Mouse (Mus musculus) kidney, embryonic 15.5 days (tissue): ENCODE results near the gene Dirc2. TPM values are rescaled to one million over a fixed set of nuclear protein-coding genes. Genes with fewer than 3 reads are reported as not detected.

Experiments
- ATAC-seq: fragments of 200-750 bp; cut with Nextera tagmentation; replicated peaks from 2 replicates; pipeline ENCODE4 v1.8.0; 2017; ENCODE audit warnings: moderate TSS enrichment; ENCODE audit not compliant: low FRiP score
- H3K27ac ChIP-seq: fragments of 300-500 bp; sonication (generic); 2 replicates; pipeline ENCODE4 v1.5.1; 2015; ENCODE audit warnings: mild to moderate bottlenecking, inconsistent platforms
- H3K27me3 ChIP-seq: fragments of 300-500 bp; sonication (generic); 2 replicates; pipeline ENCODE4 v1.6.1; 2015; ENCODE audit warnings: inconsistent platforms
- H3K36me3 ChIP-seq: fragments of 300-500 bp; sonication (generic); 2 replicates; pipeline ENCODE4 v1.6.1; 2015; ENCODE audit warnings: inconsistent platforms
- H3K4me1 ChIP-seq: fragments of 300-500 bp; sonication (generic); 2 replicates; pipeline ENCODE4 v1.6.1; 2015; ENCODE audit warnings: inconsistent platforms
- H3K4me2 ChIP-seq: fragments of 300-500 bp; sonication (generic); 2 replicates; pipeline ENCODE4 v1.6.1; 2015; ENCODE audit warnings: moderate library complexity, mild to moderate bottlenecking, inconsistent platforms
- H3K4me3 ChIP-seq: fragments of 300-500 bp; sonication (generic); replicated peaks from 2 replicates; pipeline ENCODE4 v1.5.1; 2015; ENCODE audit warnings: mild to moderate bottlenecking, inconsistent platforms
- H3K9ac ChIP-seq: fragments of 300-500 bp; sonication (generic); 2 replicates; pipeline ENCODE4 v1.6.1; 2015; ENCODE audit warnings: mild to moderate bottlenecking, inconsistent platforms
- H3K9me3 ChIP-seq: fragments of 300-500 bp; sonication (generic); replicated peaks from 2 replicates; pipeline ENCODE4 v1.6.1; 2016; ENCODE audit warnings: inconsistent platforms
- WGBS: fragments of 180-500 bp; shearing (Covaris S2); methylation state at CpG from one replicate; pipeline ENCODE4 v1.1.7; 2015; ENCODE audit warnings: mixed read lengths; 5-methylcytosine and 5-hydroxymethylcytosine counted together
- polyA plus RNA-seq: library from polyadenylated mRNA; unstranded; fragments of >200 nt; fragmentation: Nextera tagmentation; extraction: Ambion mirVana; gene quantifications from 2 replicates; pipeline ENCODE4 v1.2.1, GENCODE M21; 2015

The Dirc2 gene
- polyA plus RNA-seq, 1 experiment from 2014 or later, result 12.5 TPM

DNA sequence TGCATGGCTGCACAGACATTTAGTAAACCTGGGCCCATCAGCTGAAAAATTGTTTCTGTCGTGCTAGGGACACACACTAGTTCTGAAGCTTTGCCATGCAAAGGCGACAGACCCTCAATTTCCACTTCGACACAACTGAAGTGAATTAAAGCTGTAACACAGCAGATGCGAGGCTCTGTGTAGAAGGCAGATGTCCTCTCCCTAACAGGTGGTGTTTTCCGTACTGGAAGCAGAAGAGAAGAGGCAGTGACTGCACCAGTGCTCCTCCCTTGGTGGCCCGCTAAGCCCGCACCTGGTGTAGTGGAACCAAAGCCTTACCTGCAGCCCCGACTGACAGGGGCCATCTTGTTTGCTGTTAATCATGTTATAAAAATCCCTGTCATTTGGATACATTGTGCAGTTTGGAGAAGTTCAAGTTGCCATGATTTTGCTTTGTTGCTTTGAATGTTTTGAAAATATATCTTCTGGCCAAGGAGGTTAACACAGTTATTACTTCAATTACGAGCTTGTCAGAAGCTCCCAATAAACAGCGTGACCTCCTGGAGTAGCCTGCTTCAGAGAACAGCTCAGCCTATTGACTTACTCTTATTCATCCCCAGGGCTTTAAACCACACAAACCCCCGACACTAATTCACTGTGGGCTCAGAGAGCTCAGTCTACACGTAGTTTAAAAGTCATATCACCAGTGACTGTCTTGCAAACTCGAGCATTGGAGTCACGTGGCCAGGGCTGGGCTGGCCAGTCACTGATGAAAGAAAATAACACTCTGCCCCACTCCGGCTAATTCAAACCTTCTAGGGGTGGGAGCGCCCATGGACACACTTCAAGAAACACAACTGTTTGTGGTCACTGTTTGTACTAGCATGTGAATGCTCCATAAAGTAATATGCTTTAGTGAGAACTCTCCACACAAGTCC, 65.1 kb downstream of the Dirc2 start:
- H3K4me1 ChIP-seq, result peaks cover 9% of the 10 kb centered on the region; the same call in 1 of the 2 replicates
- no peak overlapping the region for H3K4me2 ChIP-seq
- WGBS, result 38% methylated on average over 16 of the region's 16 CpGs
- peaks cover 31% of the 10 kb centered on the region for H3K27me3 ChIP-seq
- H3K27ac ChIP-seq, result no peak overlapping the region
- no peak overlapping the region for H3K4me3 ChIP-seq
- ATAC-seq, result peak; percentile 62
- no peaks in the 10 kb centered on the region for H3K9me3 ChIP-seq
- no peaks in the 10 kb centered on the region for H3K36me3 ChIP-seq
- no peak overlapping the region for H3K9ac ChIP-seq

DNA sequence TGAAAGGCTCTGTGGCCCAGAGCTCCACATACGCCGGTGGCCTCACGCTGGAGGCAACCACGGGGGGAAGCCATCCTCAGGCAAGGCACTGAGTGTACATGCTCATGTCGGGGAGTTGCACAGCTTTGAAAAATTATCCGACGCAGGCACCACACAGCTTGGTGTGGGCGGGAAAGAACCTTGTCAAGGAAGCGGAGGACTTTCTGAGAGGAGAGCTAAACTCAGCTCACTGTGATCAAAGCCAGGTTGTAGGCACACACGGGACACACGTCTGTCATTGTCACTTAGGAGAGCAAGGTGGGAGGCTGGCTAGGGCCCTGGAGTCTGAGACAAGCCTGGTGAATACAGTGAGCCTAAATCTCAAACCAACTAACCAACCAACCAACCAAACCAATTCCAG, 67.3 kb downstream of the Dirc2 start:
- Histone ChIP-seq H3K9me3 (no peaks in the 10 kb centered on the region), H3K27ac (no peak overlapping the region), H3K36me3 (peaks cover 9% of the 10 kb centered on the region), H3K4me3 (no peak overlapping the region), H3K9ac (no peak overlapping the region), H3K4me2 (no peak overlapping the region), H3K4me1 (peaks cover 9% of the 10 kb centered on the region; the same call in 1 of the 2 replicates), H3K27me3 (peaks cover 27% of the 10 kb centered on the region)
- 54% methylated on average over 11 of the region's 11 CpGs for WGBS
- ATAC-seq, result no peak

DNA sequence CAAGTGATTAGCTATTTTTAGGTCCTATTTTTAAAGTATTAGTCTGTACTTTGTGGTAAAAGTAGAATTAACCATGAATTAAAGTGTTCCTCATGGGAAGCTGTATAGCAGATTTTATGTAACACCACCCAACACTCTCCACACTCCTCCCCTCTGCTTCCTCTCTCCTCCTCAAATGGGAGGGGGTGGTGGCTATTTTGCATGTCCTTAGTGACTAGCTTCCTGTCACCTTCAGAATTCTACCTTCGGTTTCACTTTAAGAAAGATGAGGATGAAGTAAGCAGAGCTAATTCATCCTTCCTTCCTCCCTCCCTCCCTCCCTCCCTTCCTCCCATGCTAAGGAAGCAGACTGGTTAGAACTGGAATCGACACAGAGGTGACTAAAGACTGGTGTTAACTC, 73.1 kb downstream of the Dirc2 start:
- no peaks in the 10 kb centered on the region for H3K9me3 ChIP-seq
- ATAC-seq, result no peak
- 73% methylated on average over 2 of the region's 2 CpGs for WGBS
- H3K36me3 ChIP-seq, result peaks cover 19% of the 10 kb centered on the region
- H3K4me3 ChIP-seq, result no peak overlapping the region
- H3K27me3 ChIP-seq, result peaks cover 9% of the 10 kb centered on the region; the same call in 1 of the 2 replicates
- no peak overlapping the region for H3K27ac ChIP-seq
- H3K9ac ChIP-seq, result no peak overlapping the region
- H3K4me1 ChIP-seq, result no peaks in the 10 kb centered on the region
- H3K4me2 ChIP-seq, result no peak overlapping the region

DNA sequence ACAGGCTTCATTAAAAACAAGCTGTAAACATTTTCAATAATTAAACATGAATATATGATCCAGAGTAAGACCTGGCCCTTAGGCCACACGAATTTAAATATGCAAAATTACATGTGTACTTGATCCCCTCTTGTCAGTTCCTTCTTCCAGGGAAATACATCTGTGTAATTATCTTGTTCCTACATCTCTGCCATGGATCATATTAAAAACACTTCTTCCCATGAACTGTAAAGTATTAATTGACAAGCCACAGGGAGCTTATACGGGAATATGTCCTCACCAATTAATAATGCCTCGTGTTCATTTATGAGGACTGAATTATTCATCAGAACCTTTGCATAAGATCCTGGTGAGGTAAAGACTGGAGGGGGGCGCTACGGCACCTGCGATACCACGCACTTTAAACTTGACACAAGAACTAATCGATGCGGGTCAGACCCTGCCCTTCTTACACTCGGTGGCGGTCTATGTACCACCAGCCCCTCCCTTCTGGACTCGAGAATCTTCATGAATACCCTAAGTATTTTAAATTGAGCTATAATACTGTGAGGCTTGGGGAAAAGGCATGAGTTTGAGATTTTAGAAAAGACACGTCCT, 74.8 kb downstream of the Dirc2 start:
- Histone ChIP-seq H3K27ac (no peak overlapping the region), H3K27me3 (peaks cover under 1% of the 10 kb centered on the region; the same call in 1 of the 2 replicates), H3K4me1 (no peaks in the 10 kb centered on the region), H3K9me3 (no peaks in the 10 kb centered on the region), H3K4me2 (no peak overlapping the region), H3K36me3 (peaks cover 19% of the 10 kb centered on the region), H3K4me3 (no peak overlapping the region), H3K9ac (no peak overlapping the region)
- WGBS, result 95% methylated on average over 13 of the region's 13 CpGs
- ATAC-seq, result no peak

DNA sequence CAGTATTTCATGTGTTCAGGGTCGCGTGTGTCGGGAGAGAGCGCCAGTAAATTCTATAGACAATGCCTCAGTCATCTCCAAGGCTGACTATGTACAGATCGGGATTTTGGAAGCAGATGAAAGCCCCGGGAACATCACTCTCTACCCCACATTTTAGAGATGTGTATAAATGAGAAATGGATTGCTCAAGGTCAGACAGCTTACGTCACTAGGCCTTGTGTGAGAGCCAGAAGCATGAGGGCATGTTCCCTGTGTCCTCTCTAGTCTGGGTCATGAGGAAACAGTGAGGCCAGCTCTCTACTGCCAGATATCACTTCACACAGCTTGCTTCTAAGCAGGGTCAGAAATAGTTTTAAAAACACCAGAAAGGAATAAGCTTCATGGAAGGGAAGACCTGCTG, 77.5 kb downstream of the Dirc2 start:
- Histone ChIP-seq H3K27ac (no peak overlapping the region), H3K4me2 (no peak overlapping the region), H3K4me1 (no peaks in the 10 kb centered on the region), H3K36me3 (peaks cover 10% of the 10 kb centered on the region; the same call in 1 of the 2 replicates), H3K9ac (no peak overlapping the region), H3K4me3 (no peak overlapping the region), H3K27me3 (no peaks in the 10 kb centered on the region), H3K9me3 (no peaks in the 10 kb centered on the region)
- ATAC-seq, result no peak
- 84% methylated on average over 7 of the region's 7 CpGs for WGBS

DNA sequence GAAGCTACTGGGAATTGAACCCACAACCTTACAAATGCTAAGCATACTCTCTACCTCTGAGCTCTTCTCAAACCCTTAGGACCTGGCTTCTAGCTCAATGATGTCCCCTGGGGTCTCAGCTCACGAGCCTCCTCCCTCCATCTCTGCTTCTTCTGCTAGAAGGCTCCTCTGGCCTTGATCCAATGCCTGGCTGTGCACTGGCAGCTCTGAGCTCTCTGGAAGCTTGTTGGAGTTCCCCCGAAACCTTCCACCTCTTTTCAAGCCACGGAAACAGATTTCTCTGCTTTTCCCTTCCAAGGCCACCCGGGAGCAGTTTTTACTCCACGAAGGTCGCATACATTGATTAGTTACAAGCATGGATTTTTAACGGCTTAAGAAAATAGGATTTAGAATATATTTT, 82.7 kb downstream of the Dirc2 start:
- no peak for ATAC-seq
- no peaks in the 10 kb centered on the region for H3K4me1 ChIP-seq
- H3K36me3 ChIP-seq, result no peaks in the 10 kb centered on the region
- H3K9ac ChIP-seq, result no peak overlapping the region
- no peak overlapping the region for H3K27ac ChIP-seq
- no peaks in the 10 kb centered on the region for H3K9me3 ChIP-seq
- no peak overlapping the region for H3K4me3 ChIP-seq
- no peak overlapping the region for H3K4me2 ChIP-seq
- 0 out of 2 replicates have a peak, but pooled peaks cover 3% of the 10 kb centered on the region for H3K27me3 ChIP-seq
- 78% methylated on average over 7 of the region's 7 CpGs for WGBS

DNA sequence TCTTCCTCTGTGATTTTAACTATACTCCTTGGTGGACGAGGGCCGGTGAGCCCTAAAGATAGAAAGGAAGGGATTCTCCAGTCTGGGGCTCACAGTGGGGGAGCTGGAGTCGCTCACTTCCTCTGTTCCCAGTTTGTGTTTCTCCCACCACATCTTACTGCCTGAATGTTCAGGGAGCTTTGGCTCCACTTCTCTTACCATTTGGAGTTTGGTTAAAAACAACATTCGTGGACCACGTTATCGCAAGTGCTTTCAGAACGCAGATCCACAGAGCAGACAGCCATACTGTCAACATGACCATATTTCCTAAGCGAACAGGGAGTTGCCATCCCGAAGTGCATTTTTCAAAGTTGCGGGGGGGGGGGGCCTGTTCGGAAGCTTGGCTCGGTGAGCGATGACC, 84.1 kb downstream of the Dirc2 start:
- H3K4me2 ChIP-seq, result no peak overlapping the region
- no peaks in the 10 kb centered on the region for H3K36me3 ChIP-seq
- H3K9ac ChIP-seq, result no peak overlapping the region
- no peak for ATAC-seq
- 60% methylated on average over 13 of the region's 13 CpGs for WGBS
- H3K9me3 ChIP-seq, result no peaks in the 10 kb centered on the region
- 0 out of 2 replicates have a peak, but pooled peaks cover 3% of the 10 kb centered on the region for H3K27me3 ChIP-seq
- H3K27ac ChIP-seq, result no peak overlapping the region
- no peaks in the 10 kb centered on the region for H3K4me1 ChIP-seq
- H3K4me3 ChIP-seq, result no peak overlapping the region

DNA sequence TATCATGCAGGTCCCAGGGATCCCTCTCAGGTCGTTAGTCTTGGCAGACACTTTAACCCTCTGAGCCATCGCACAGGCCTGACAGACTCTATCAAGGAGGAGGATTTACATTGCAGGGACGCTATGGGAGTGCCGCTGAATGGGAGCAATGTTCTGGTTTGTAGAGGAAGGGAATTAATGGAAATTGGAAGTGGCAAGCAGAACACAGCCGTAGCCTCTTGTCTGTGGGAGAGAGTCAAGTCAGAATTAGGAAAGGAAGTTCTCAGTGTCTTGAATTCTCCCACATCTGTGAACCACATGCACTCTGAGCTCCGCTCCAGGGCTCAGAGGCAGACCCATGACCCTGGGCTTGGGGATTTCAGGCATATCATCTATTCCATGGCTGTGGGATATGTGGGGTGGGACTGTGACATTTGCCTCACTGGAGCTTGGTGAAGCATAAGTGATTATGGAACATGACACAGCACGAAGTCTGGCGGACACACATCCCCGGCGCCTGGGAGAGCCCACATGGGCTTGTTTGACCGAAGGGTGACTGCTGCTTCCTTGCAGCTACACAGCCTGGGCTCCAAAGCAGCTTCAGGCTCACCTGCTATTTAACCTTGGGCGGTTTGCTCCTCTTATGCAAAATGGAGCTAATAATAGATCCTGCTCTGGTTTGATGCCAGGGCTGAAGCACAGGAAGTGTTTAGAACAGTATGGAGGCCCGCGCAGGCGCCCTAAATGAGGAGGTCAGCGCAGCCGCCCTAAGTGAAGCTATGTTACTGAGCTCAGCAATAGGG, 87.6 kb downstream of the Dirc2 start:
- Histone ChIP-seq H3K4me2 (no peak overlapping the region), H3K36me3 (no peaks in the 10 kb centered on the region), H3K9ac (no peak overlapping the region), H3K4me3 (no peak overlapping the region), H3K4me1 (no peaks in the 10 kb centered on the region), H3K27me3 (0 out of 2 replicates have a peak, but pooled peaks cover 3% of the 10 kb centered on the region), H3K9me3 (no peaks in the 10 kb centered on the region), H3K27ac (no peak overlapping the region)
- WGBS, result 69% methylated on average over 17 of the region's 17 CpGs
- no peak for ATAC-seq

DNA sequence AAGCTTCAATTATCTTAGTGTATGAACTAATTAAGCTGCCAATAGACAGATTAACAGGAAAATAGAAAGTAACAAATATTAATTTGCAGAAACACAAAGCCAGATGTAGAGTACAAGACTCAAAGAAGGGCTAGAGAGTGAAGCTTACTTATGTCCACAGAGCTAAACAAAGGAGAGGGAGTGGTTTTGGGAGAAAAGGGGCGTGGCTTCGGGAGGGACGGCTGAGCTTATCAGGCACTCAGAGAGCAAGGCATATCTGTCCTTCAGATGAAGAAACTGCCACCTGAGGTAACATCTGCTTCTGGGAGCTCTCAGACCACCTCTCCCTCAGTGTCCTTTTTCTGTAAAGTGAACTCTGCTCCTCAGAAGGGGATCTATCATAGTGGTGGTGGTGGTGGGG, 90.7 kb downstream of the Dirc2 start:
- Histone ChIP-seq H3K36me3 (no peaks in the 10 kb centered on the region), H3K4me2 (no peak overlapping the region), H3K27me3 (no peaks in the 10 kb centered on the region), H3K4me3 (no peak overlapping the region), H3K9me3 (no peaks in the 10 kb centered on the region), H3K9ac (no peak overlapping the region), H3K27ac (no peak overlapping the region), H3K4me1 (no peaks in the 10 kb centered on the region)
- 49% methylated on average over 3 of the region's 3 CpGs for whole genome bisulfite sequencing
- no peak for ATAC-seq

DNA sequence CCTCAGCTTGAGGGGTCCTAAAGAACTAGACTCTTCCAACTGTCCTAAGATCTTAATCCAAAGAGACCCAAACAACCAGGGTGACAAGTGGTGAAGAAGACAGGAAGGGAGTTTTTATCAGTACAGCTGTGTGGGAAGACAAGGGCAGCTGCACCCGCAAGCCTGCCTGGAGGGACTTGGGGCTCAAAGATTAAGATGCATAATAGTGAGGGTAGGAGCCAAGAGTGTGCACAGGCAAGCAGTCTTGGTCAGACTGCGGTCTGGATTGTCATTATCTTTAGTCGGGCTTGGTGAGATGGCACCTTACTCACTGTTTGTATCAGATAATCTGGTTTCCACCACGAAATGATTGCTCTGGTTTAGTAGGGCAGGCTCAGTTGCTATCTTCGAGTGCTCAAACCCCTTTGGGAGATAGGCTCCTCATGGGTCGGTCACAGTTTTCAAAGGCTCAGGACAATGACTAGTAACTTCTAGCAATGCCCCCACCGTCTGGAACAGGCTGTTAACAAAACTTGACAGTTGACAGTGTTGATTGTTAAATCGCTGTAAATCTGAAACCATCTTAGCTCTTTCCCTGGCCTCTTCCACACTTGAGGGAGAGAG, 91.5 kb downstream of the Dirc2 start:
- H3K36me3 ChIP-seq, result no peaks in the 10 kb centered on the region
- no peaks in the 10 kb centered on the region for H3K9me3 ChIP-seq
- H3K4me2 ChIP-seq, result no peak overlapping the region
- no peak overlapping the region for H3K27ac ChIP-seq
- H3K4me3 ChIP-seq, result no peak overlapping the region
- no peaks in the 10 kb centered on the region for H3K4me1 ChIP-seq
- no peak overlapping the region for H3K9ac ChIP-seq
- ATAC-seq, result no peak
- H3K27me3 ChIP-seq, result no peaks in the 10 kb centered on the region
- 71% methylated on average over 8 of the region's 8 CpGs for WGBS

DNA sequence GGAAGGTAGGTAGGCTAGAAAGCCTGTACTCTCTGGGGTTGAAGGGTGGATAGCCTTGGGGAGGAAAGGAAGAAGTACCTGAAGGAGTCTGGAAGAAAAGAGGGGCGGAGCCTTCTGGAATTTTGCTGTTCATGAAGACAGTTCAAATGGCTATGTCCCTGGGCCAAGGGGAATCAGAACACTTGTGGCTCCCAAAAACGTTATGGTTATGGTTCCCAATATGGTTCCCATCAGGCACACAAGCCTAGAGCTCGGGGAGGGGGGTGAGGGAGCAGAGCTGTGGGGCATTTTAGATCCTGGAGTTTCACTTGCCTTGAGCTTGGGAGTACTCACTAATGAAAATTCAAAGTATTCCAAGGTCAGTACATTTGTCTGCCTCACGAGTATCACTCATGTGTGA, 104.3 kb downstream of the Dirc2 start:
- H3K4me1 ChIP-seq, result peaks cover 7% of the 10 kb centered on the region
- no peak overlapping the region for H3K9ac ChIP-seq
- no peak overlapping the region for H3K27ac ChIP-seq
- H3K36me3 ChIP-seq, result no peaks in the 10 kb centered on the region
- H3K4me3 ChIP-seq, result no peak overlapping the region
- WGBS, result 85% methylated on average over 4 of the region's 4 CpGs
- no peak overlapping the region for H3K4me2 ChIP-seq
- H3K27me3 ChIP-seq, result peaks cover 23% of the 10 kb centered on the region
- ATAC-seq, result no peak
- no peaks in the 10 kb centered on the region for H3K9me3 ChIP-seq
